Mouse (Mus musculus) embryonic facial prominence, embryonic 13.5 days (tissue): Measurements from ENCODE around the gene Mlxip. TPM values are rescaled to one million over a fixed set of nuclear protein-coding genes. Genes with fewer than 3 reads are reported as not detected.
A peak's percentile ranks its signal among the peaks of the same experiment; 100 is the strongest.

Experiments used
- ATAC-seq: fragments of 200-750 bp; cut with Nextera tagmentation; 2 replicates; pipeline ENCODE4 v1.8.0; 2017; ENCODE audit warnings: low read depth; ENCODE audit not compliant: insufficient number of reproducible peaks, insufficient read depth, low FRiP score, low TSS enrichment
- H3K27ac ChIP-seq: fragments of 300-500 bp; sonication (generic); 2 replicates; pipeline ENCODE4 v1.5.1; 2015; ENCODE audit warnings: moderate library complexity, mild to moderate bottlenecking, inconsistent platforms
- H3K27me3 ChIP-seq: fragments of 300-500 bp; sonication (generic); 2 replicates; pipeline ENCODE4 v1.6.1; 2015; ENCODE audit warnings: mild to moderate bottlenecking, inconsistent platforms
- H3K36me3 ChIP-seq: fragments of 300-500 bp; sonication (generic); 2 replicates; pipeline ENCODE4 v1.6.1; 2015; ENCODE audit warnings: mild to moderate bottlenecking, inconsistent platforms
- H3K4me1 ChIP-seq: fragments of 300-500 bp; sonication (generic); 2 replicates; pipeline ENCODE4 v1.6.1; 2015; ENCODE audit warnings: inconsistent platforms
- H3K4me2 ChIP-seq: fragments of 300-500 bp; sonication (generic); 2 replicates; pipeline ENCODE4 v1.6.1; 2015; ENCODE audit warnings: moderate library complexity, mild to moderate bottlenecking, inconsistent platforms
- H3K4me3 ChIP-seq: fragments of 300-500 bp; sonication (generic); 2 replicates; pipeline ENCODE4 v1.5.1; 2015; ENCODE audit warnings: mild to moderate bottlenecking, inconsistent platforms
- H3K9ac ChIP-seq: fragments of 300-500 bp; sonication (generic); 2 replicates; pipeline ENCODE4 v1.6.1; 2015; ENCODE audit warnings: mild to moderate bottlenecking, inconsistent platforms
- H3K9me3 ChIP-seq: fragments of 300-500 bp; sonication (generic); 2 replicates; pipeline ENCODE4 v1.6.1; 2016; ENCODE audit warnings: inconsistent platforms
- WGBS: fragments of 180-500 bp; shearing (Covaris S2); methylation state at CpG from one replicate; pipeline ENCODE4 v1.1.7; 2015; ENCODE audit warnings: mixed read lengths; 5-methylcytosine and 5-hydroxymethylcytosine counted together
- polyA plus RNA-seq: library from polyadenylated mRNA; unstranded; fragments of >200 nt; fragmentation: Nextera tagmentation; extraction: Ambion mirVana; gene quantifications from 2 replicates; pipeline ENCODE4 v1.2.1, GENCODE M21; 2015

Mlxip gene
- polyA plus RNA-seq, 1 experiment from 2014 or later = 14.0 TPM

DNA sequence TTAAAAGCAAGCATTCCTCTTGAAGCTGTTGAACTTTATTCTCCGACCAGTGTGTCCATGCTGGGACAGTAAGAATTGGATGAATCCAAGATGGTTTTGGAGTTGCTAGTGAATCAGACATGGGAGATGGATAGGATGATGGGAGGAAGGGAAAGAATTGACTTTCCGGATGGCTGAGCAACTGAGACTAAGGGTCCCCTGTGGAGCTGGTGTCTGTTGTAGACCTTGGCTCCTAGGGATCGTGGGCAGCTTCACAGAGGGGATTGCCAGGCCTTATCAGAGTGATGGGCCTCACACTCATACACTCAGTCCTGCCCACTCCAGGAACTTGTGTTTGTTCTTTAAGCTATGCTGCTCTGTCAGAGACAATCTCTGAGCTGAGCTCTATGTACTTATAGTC, 13.6 kb downstream of the Mlxip start:
- no peak for ATAC-seq

DNA sequence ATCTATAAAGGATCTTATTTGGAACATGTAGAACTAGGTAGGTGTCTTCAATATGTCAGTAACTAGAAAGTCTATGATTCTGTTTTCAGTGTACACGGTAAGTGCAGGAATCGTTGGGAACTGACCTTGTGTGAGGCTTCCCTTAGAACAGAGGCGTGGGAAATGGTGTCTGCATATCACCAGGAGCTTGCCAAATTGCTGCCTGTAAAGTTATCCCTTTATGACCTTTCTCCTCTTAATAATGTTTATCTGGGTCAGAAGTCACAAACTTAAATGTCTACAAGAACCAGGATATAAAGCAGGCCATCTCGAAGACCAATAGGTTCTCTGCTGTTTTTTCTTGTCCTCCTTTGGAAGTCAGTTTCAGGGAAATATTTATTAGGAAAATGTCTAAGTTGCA, 17.6 kb downstream of the Mlxip start:
- 86% methylated on average over 4 of the region's 4 CpGs for WGBS

More for the DNA sequence above, 13.6 kb downstream of the Mlxip start:
- Histone ChIP-seq H3K36me3 (peaks cover 14% of the 10 kb centered on the region), H3K27ac (no peak overlapping the region), H3K9me3 (no peaks in the 10 kb centered on the region), H3K9ac (no peak overlapping the region), H3K4me2 (no peak overlapping the region), H3K4me3 (no peak overlapping the region), H3K4me1 (peaks cover 8% of the 10 kb centered on the region; the same call in 1 of the 2 replicates), H3K27me3 (no peaks in the 10 kb centered on the region)
- WGBS = 77% methylated on average over 3 of the region's 3 CpGs

DNA sequence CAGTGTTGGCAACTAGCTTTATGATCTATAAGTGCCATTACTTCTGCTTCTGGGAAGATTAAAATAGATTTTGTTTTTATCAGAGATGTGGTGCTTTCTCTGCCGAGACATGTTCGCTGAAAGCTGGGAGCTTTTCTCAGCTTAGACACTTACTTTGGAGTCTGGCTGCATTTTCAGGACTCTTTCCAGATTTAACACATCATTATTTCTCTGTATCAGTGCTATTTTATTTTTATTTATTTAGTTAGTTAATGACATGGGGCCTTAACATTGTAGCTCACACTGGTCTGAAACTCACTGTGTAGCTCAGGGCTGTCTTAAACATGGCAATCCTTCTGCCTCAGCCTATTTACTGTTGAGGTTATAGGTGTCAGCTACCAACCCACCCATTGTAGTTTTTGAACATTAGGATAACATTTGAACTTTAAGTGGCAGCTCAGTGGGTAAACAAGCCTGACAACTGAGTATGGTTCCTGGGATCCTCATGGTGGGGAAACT, 19.3 kb downstream of the Mlxip start:
- no peak for ATAC-seq
- Histone ChIP-seq H3K4me3 (no peak overlapping the region), H3K27ac (no peak overlapping the region), H3K4me2 (no peak overlapping the region), H3K4me1 (peaks cover 10% of the 10 kb centered on the region; the same call in 1 of the 2 replicates), H3K9me3 (no peaks in the 10 kb centered on the region), H3K27me3 (no peaks in the 10 kb centered on the region), H3K36me3 (peaks cover 14% of the 10 kb centered on the region), H3K9ac (no peak overlapping the region)
- 91% methylated on average over 2 of the region's 2 CpGs for WGBS

More for the DNA sequence above, 17.6 kb downstream of the Mlxip start:
- Histone ChIP-seq H3K4me1 (peaks cover 11% of the 10 kb centered on the region), H3K27ac (no peak overlapping the region), H3K36me3 (peaks cover 14% of the 10 kb centered on the region), H3K9ac (no peak overlapping the region), H3K9me3 (no peaks in the 10 kb centered on the region), H3K4me2 (no peak overlapping the region), H3K4me3 (no peak overlapping the region), H3K27me3 (no peaks in the 10 kb centered on the region)
- ATAC-seq = no peak

DNA sequence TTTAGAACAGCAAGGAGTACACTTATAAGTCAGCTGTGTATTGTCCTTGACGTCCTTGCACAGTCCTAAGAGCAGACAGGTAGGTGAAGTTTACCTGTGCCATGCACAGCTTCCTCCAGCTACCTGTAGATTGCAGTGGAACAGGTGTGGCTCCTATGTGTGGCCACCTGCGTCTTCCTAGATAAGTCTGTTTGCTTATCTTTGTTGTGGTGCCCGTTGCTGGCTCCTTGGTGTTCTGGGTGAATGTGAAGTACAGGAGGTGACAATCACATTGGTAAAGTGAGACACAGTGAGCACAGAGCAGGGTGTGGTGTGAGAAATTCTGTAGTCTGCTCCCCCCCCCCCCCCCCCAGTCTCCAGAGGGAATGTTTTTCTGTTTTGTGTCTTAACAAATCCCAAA, 21.6 kb downstream of the Mlxip start:
- Histone ChIP-seq H3K9me3 (no peaks in the 10 kb centered on the region), H3K27me3 (no peaks in the 10 kb centered on the region), H3K9ac (no peak overlapping the region), H3K36me3 (peaks cover 4% of the 10 kb centered on the region; the same call in 1 of the 2 replicates), H3K4me3 (no peak overlapping the region), H3K4me2 (no peak overlapping the region), H3K27ac (no peak overlapping the region), H3K4me1 (peaks cover 19% of the 10 kb centered on the region)
- WGBS = 89% methylated on average over 3 of the region's 3 CpGs
- ATAC-seq = no peak

DNA sequence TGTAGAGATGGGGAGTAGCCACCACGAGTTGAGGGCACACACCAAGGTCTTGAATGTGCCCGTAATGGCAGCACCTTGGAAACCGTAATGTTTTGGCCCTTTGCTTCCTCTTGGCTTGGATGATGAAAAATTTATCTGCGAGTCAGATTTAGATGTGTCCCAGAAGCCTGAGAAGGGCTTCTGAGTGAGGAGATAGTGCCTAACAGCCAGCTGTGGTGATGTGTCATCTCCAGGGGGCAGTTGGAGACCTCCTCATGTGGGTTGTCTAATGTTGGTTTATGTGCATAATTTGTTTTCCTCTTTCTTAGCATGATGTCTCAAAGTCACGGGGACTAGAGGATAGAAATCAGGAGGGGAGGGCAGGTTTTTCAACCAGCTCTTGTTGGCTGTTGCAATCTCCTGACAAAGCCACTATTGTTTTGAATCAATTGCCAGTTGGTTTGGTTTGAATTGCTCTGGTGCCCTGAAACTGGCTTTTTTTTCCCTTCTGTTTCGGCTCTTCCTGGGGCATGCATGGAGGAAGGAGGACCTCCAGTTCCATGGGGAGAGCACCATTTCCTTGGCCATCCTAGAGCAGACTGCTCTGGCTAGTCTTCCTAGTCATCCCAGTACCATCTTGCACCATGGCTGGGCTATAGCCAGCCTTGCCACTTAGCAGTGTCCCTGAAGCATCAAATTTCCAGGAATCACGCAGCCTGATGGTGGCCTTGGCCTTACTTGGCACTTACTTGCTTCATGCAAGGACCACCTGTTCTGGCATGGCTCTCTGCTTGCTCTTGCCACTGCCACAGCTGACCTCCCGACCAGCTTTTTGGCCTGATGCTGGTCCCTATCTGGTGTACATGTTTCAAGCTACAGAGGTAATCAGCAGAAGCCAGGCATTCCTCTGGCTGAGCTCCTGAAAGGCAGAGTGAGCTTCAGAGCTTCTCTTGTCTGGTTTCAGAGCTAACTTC, 22.2 kb downstream of the Mlxip start:
- no peak overlapping the region for H3K9ac ChIP-seq
- H3K4me2 ChIP-seq = no peak overlapping the region
- no peak for ATAC-seq
- no peaks in the 10 kb centered on the region for H3K27me3 ChIP-seq
- no peak overlapping the region for H3K4me3 ChIP-seq
- 63% methylated on average over 8 of the region's 8 CpGs for WGBS
- no peaks in the 10 kb centered on the region for H3K9me3 ChIP-seq
- peaks cover 19% of the 10 kb centered on the region for H3K4me1 ChIP-seq
- no peak overlapping the region for H3K27ac ChIP-seq
- no peaks in the 10 kb centered on the region for H3K36me3 ChIP-seq

GRCm38 (mm10) chr5:123423885-123424284, 29.3 kb downstream of the Mlxip start:
- H3K4me1 ChIP-seq = peaks cover 9% of the 10 kb centered on the region
- H3K36me3 ChIP-seq = peaks cover 6% of the 10 kb centered on the region
- WGBS = 67% methylated on average over 2 of the region's 2 CpGs
- H3K4me2 ChIP-seq = no peak overlapping the region
- H3K27ac ChIP-seq = no peak overlapping the region
- H3K9ac ChIP-seq = no peak overlapping the region
- H3K4me3 ChIP-seq = no peak overlapping the region
- no peaks in the 10 kb centered on the region for H3K9me3 ChIP-seq
- H3K27me3 ChIP-seq = no peaks in the 10 kb centered on the region
- ATAC-seq = no peak

DNA sequence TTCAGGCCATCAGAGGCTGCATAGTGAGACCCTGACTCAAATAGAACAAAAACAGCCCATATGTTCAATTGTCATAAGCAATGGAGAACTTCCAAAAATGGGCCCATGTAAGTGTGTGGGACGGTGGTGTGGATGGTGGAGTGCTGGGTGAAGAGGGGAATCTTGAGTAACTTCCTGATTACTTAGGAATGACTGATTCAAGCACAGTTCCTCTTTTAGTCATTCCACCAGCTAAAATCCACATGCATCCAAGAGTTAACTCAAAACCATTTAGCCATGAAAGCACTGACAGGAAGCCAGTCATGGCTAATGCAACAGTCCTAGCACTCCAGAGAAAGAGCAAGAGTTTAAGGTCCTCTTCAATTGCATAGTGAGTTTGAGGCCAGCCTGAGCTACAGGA, 33.0 kb downstream of the Mlxip start:
- Histone ChIP-seq H3K9ac (no peak overlapping the region), H3K9me3 (no peaks in the 10 kb centered on the region), H3K27ac (no peak overlapping the region), H3K36me3 (peaks cover 6% of the 10 kb centered on the region), H3K27me3 (no peaks in the 10 kb centered on the region), H3K4me3 (no peak overlapping the region), H3K4me1 (peaks cover 11% of the 10 kb centered on the region; the same call in 1 of the 2 replicates), H3K4me2 (no peak overlapping the region)
- WGBS = 98% methylated on average over 1 of the region's 1 CpGs
- no peak for ATAC-seq

DNA sequence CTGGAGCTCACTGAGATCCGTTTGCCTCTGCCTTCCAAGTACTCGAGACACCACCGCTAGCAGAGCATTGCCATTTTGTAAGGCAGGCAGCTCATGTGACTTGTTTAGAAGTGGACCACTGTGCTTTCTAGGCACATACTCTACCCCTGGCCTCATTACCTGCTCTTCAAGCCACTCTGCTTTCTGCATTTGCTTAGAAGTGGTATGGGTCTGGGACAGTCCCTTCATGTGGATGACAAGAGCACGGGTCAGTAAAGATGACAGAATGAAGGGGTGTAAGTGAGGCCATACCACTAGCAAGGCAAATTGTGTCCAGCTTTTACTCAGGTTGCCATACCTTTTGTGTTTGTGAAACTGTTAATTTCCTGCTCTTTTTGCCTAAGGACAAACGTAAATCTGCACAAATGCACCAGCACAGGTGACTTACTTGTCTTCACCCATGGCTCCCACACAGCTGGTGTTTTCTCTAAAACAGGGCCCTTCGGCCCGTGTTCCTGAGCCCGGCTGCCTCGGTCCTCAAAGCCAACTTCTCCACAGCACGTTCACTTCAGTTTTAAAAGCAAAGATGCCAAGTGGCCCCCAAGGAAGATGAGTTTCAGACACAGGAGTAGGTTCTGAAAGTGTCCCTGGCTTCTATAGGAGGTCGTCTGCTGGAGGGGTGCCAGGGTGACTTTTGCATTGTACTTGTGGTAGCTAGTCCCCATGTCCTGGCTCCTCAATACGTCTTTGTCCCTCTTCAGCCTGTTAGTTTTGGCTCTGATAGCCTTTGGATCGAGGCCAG, 37.1 kb downstream of the Mlxip start:
- Histone ChIP-seq H3K9me3 (no peaks in the 10 kb centered on the region), H3K4me2 (no peak overlapping the region), H3K27me3 (no peaks in the 10 kb centered on the region), H3K4me1 (peaks cover 24% of the 10 kb centered on the region), H3K27ac (no peak overlapping the region), H3K4me3 (no peak overlapping the region), H3K9ac (no peak overlapping the region), H3K36me3 (peaks cover 2% of the 10 kb centered on the region; the same call in 1 of the 2 replicates)
- 78% methylated on average over 13 of the region's 13 CpGs for WGBS
- no peak for ATAC-seq

DNA sequence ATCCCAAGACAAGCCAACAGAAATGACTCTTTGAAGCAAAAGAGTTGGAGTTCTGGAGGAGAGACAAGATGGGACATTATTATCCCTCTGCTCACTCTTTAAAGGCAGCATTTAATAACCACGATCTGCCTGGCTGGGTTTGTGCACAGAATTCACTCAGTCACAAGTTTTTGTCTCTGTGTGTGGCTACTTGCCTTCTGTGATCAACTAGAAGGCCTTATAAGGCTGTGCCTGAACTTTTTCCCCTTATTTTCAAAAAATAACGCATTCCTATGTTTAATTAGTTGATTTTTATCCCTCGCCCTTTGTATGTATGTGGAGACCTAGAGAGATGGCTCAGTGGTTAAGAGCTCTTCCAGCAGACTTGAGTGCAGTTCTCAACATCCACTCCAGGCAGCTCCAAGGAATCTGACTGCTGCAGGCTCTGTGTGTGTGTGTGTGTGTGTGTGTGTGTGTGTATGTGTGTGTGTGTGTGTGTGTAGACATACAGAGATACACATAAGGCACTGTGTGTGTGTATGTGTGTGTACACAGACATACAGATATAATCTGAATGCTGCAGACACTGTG, 37.8 kb downstream of the Mlxip start:
- no peak overlapping the region for H3K9ac ChIP-seq
- H3K27me3 ChIP-seq = no peaks in the 10 kb centered on the region
- H3K9me3 ChIP-seq = no peaks in the 10 kb centered on the region
- H3K36me3 ChIP-seq = no peaks in the 10 kb centered on the region
- no peak for ATAC-seq
- 74% methylated on average over 3 of the region's 3 CpGs for WGBS
- H3K4me1 ChIP-seq = peaks cover 25% of the 10 kb centered on the region
- no peak overlapping the region for H3K4me2 ChIP-seq
- H3K27ac ChIP-seq = no peak overlapping the region
- H3K4me3 ChIP-seq = no peak overlapping the region

DNA sequence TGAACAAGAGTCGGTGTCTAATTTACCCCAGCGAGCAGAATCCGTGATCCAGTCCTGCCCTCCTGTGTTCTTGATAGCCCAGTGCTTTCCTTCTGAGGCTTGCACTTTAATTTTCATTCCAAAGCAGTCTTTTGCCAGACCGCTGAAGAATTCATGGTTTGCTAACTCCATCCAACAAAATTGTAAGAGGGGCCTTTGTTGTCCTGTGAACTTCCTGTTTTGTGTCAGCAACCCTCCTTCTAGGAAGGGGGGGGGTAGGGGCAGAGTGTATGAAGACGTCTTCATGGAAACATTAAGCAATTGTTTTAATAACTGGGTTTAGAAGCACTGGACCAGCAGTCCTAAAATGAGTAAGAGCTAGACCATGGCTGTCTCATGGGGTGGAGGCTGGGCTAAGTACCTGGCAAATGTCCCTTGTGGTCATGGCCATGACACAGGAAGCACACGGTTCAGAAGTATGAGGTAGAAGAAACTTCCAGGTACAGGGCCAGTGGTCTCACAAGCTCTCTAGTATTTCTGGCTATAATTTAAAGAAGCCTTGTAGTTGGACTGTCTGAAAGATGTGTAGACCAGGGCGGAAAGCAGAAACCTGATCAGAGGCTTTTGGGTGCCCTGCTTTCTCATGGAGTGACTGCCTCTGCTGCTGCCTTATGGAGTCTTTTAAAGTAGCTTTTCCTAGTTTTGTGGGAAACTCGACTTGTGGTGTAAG, 41.6 kb downstream of the Mlxip start:
- Histone ChIP-seq H3K4me2 (peak overlapping the region; percentile 15; the same call in 1 of the 2 replicates), H3K4me1 (peaks cover 25% of the 10 kb centered on the region), H3K27ac (peak overlapping the region; percentile 60), H3K27me3 (no peaks in the 10 kb centered on the region), H3K9me3 (no peaks in the 10 kb centered on the region), H3K4me3 (no peak overlapping the region), H3K9ac (peak overlapping the region; percentile 37; the same call in 1 of the 2 replicates), H3K36me3 (peaks cover 10% of the 10 kb centered on the region; the same call in 1 of the 2 replicates)
- WGBS = 41% methylated on average over 8 of the region's 8 CpGs
- no peak for ATAC-seq

GRCm38 (mm10) chr5:123436780-123437175, 42.2 kb downstream of the Mlxip start:
- H3K4me2 ChIP-seq = no peak overlapping the region
- peaks cover 22% of the 10 kb centered on the region for H3K4me1 ChIP-seq
- H3K27ac ChIP-seq = peak overlapping the region; percentile 60; the same call in 1 of the 2 replicates
- peaks cover 12% of the 10 kb centered on the region for H3K36me3 ChIP-seq
- no peak overlapping the region for H3K4me3 ChIP-seq
- 0 out of 2 replicates have a peak, but pooled peaks have one; percentile 59 for ATAC-seq
- WGBS = 29% methylated on average over 4 of the region's 4 CpGs
- H3K27me3 ChIP-seq = no peaks in the 10 kb centered on the region
- H3K9me3 ChIP-seq = no peaks in the 10 kb centered on the region
- H3K9ac ChIP-seq = no peak overlapping the region
